Mouse (Mus musculus) lung, adult 2 months (tissue): ENCODE data around the gene Ptch2. TPM values are rescaled to one million over a fixed set of nuclear protein-coding genes. Genes with fewer than 3 reads are reported as not detected.

ENCODE experiments used
- DNase-seq: peaks from one replicate; pipeline ENCODE4 v3.0.0; 2022
- H3K4me1 ChIP-seq: fragments of 200-500 bp; 2 replicates; pipeline ENCODE4 v1.6.1; 2011; ENCODE audit warnings: low read length; ENCODE audit not compliant: control insufficient read depth, insufficient read depth
- H3K4me3 ChIP-seq: fragments of 200-500 bp; replicated peaks from 2 replicates; pipeline ENCODE3; 2011; ENCODE audit warnings: low read depth, mild to moderate bottlenecking, control low read depth, low read length; ENCODE audit errors: extremely low read depth
- CTCF ChIP-seq: fragments of 200-500 bp; IDR thresholded peaks from 2 replicates; pipeline ENCODE4 v1.5.1; 2011; ENCODE audit warnings: mild to moderate bottlenecking, low read length, control low read depth; ENCODE audit not compliant: insufficient read depth
- POLR2A ChIP-seq: fragments of 200-500 bp; IDR thresholded peaks from 2 replicates; pipeline ENCODE4 v1.6.1; 2011; ENCODE audit warnings: low read depth, mild to moderate bottlenecking, control low read depth, low read length, borderline replicate concordance; ENCODE audit errors: extremely low read depth
- WGBS: fragments of 180-500 bp; shearing (Covaris S2); methylation state at CpG from one replicate; pipeline ENCODE4 v1.1.7; 2018; 5-methylcytosine and 5-hydroxymethylcytosine counted together
- polyA plus RNA-seq: library from polyadenylated mRNA; depleted of rRNA; stranded (reverse); fragments of >200 nt; gene quantifications from 2 replicates; pipeline ENCODE4 v1.2.3, GENCODE M21; 2012

The Ptch2 gene
- polyA plus RNA-seq, 1 experiment: 8.8 TPM

- H3K4me3 ChIP-seq: no peak overlapping the region
- no peak for DNase-seq
- 0 out of 2 replicates have a peak, but pooled peaks cover 3% of the 10 kb centered on the region for H3K4me1 ChIP-seq
- TF ChIP-seq CTCF: no peak
- no peak for TF ChIP-seq POLR2A
- 94% methylated on average over 7 of the region's 7 CpGs for WGBS
These were observed 27.8 kb upstream of the Ptch2 start for GRCm38 (mm10) chr4:117068035-117068434.

DNA sequence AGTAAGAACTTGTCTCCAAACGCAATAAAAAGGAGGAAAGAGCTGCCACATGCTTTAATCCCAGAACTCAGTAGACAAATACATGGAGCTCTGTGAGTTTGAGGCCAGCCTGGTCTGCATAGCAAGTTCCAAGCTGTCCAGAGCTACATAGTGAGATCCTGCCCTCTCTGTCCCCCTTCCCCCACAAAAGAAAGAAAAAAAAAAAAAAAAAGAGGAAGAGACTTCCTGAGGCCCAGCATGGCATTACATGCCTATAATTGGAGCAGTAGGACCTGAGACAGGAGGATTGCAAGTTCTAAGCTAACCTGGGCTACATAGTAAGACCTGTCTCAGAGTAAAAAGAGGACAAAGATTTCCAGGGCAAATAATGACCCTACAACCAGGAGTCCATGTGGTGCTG is 26.2 kb upstream of the Ptch2 start:
- H3K4me1 ChIP-seq: 0 out of 2 replicates have a peak, but pooled peaks cover 3% of the 10 kb centered on the region
- no peak for DNase-seq
- no peak overlapping the region for H3K4me3 ChIP-seq
- TF ChIP-seq POLR2A (no peak), CTCF (no peak)
- 89% methylated on average over 1 of the region's 1 CpGs for WGBS

GRCm38 (mm10) chr4:117070624-117071023 is 25.3 kb upstream of the Ptch2 start:
- 0 out of 2 replicates have a peak, but pooled peaks cover 3% of the 10 kb centered on the region for H3K4me1 ChIP-seq
- no peak overlapping the region for H3K4me3 ChIP-seq
- 61% methylated on average over 4 of the region's 4 CpGs for WGBS
- TF ChIP-seq CTCF (no peak), POLR2A (no peak)
- DNase-seq: no peak

DNA sequence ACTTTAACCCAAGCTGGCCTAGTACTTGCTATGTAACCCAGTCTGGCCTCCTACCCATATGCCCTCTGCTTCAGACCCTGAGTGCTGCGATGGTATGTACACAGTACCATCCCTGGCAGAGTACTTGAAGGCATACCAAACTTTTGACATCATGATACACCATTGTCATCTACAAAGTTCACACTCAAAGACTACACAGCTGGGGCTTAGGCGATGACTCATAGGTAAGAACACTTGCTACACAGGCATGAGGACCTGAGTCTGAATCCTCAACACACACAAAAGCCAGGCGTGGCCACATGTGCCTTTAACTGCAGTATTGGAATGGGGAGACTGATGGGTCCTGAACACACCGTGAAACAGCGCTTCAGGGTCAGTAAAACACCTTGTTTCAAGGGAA is 24.7 kb upstream of the Ptch2 start:
- DNase-seq: no peak
- 70% methylated on average over 5 of the region's 5 CpGs for WGBS
- Histone ChIP-seq H3K4me3 (no peak overlapping the region), H3K4me1 (0 out of 2 replicates have a peak, but pooled peaks cover 3% of the 10 kb centered on the region)
- TF ChIP-seq CTCF: no peak
- no peak for TF ChIP-seq POLR2A

GRCm38 (mm10) chr4:117087948-117088640 is 7.8 kb upstream of the Ptch2 start:
- TF ChIP-seq POLR2A (no peak), CTCF (no peak)
- H3K4me3 ChIP-seq: no peak overlapping the region
- DNase-seq: no peak
- no peaks in the 10 kb centered on the region for H3K4me1 ChIP-seq
- WGBS: 73% methylated on average over 7 of the region's 7 CpGs

DNA sequence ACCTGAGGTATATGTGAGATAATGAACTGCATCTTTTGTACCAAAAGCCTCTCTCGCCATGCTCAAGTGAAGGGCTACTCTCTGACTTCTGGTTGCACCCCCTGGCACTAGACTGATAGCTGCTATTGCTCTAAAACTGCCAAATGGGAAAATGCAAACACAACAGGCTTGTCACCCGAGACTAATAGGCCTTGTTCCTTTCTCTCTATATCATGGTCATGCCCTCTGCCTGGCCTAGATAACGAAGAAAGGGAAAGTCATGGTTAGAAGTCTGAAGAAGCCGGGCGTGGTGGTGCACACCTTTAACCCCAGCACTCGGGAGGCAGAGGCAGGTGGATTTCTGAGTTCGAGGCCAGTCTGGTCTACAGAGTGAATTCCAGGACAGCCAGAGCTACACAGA is 5.3 kb upstream of the Ptch2 start:
- TF ChIP-seq CTCF (no peak), POLR2A (no peak)
- DNase-seq: no peak
- H3K4me1 ChIP-seq: no peaks in the 10 kb centered on the region; the same call in 1 of the 2 replicates
- WGBS: 74% methylated on average over 7 of the region's 7 CpGs
- no peak overlapping the region for H3K4me3 ChIP-seq

GRCm38 (mm10) chr4:117094626-117095361 is 1.1 kb upstream of the Ptch2 start:
- Histone ChIP-seq H3K4me1 (peaks cover 2% of the 10 kb centered on the region; the same call in 1 of the 2 replicates), H3K4me3 (no peak overlapping the region)
- 74% methylated on average over 3 of the region's 3 CpGs for WGBS
- no peak for DNase-seq
- TF ChIP-seq CTCF (no peak), POLR2A (no peak)

- Histone ChIP-seq H3K4me1 (peaks cover 2% of the 10 kb centered on the region; the same call in 1 of the 2 replicates), H3K4me3 (peak overlapping the region; percentile 4)
- no peak for DNase-seq
- no peak for TF ChIP-seq CTCF
- TF ChIP-seq POLR2A: no peak
- WGBS: 18% methylated on average over 5 of the region's 5 CpGs
These were observed 791 bp downstream of the Ptch2 start for GRCm38 (mm10) chr4:117096666-117097065.

DNA sequence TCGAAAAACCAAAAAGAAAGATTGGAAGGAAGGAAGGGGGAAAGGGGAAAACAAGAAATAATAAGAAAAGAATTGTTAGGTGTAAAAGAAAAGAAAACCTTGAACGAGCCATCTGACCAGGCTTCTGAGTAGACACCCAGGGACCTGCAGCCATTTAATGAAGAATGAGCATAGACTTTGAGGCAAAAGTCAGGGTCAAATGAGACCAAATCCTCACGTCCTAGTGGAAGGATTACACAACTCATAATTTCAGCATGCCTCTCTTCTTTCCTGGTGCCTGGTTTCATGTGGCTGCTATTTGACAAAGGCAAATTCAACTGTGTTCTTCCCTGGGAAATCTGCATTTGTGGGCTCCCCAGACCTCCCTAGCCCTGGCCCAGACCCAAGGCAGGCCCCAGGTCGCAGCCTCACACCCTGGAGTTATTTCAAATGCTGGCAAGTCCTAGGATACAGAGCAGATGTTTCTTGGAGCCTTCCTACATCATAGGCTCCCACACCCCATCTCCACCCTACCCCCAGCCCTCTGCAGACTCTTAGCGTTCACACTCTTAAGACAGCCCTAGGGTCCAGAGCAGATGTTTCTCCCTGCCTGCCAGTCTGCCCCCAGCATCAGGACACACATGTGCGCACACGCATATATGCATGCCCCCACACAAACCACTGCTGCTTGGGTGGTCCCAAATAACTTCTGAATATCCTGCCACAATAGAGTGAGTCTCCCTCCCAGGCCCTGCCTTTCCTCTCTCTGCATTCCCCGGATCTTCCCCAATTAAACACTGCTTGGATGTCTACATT is 2.3 kb downstream of the Ptch2 start:
- Histone ChIP-seq H3K4me3 (no peak overlapping the region), H3K4me1 (peaks cover 2% of the 10 kb centered on the region; the same call in 1 of the 2 replicates)
- TF ChIP-seq CTCF: no peak
- no peak for TF ChIP-seq POLR2A
- WGBS: 66% methylated on average over 8 of the region's 8 CpGs
- no peak for DNase-seq
